Mouse (Mus musculus) thymus, postnatal 4 days (tissue): ENCODE measurements around the gene Tinf2.

Experiments used
- DNase-seq: peaks from one replicate; pipeline ENCODE4 v3.0.0; 2021

The Tinf2 gene

GRCm38 (mm10) chr14:55681160-55682117, at the start of gene Tinf2:
TSS of gene Tinf2 (minus strand) at chr14:55681820.
- DNase-seq: peak; percentile 95

GRCm38 (mm10) chr14:55730531-55731032, 49.0 kb upstream of the Tinf2 start:
- no peak for DNase-seq

- DNase-seq: no peak
Observed at GRCm38 (mm10) chr14:55730116-55730515, 48.5 kb upstream of the Tinf2 start.

- no peak for DNase-seq
Observed at GRCm38 (mm10) chr14:55727889-55728685, 46.5 kb upstream of the Tinf2 start.

- DNase-seq: no peak
Observed at GRCm38 (mm10) chr14:55726261-55726660, 44.6 kb upstream of the Tinf2 start.

GRCm38 (mm10) chr14:55724411-55724871, 42.8 kb upstream of the Tinf2 start:
- DNase-seq: peak; percentile 72

- DNase-seq: no peak
Observed at GRCm38 (mm10) chr14:55723433-55723832, 41.8 kb upstream of the Tinf2 start.

- no peak for DNase-seq
Observed at GRCm38 (mm10) chr14:55722438-55722945, 40.9 kb upstream of the Tinf2 start.

- DNase-seq: peak; percentile 99
Observed at GRCm38 (mm10) chr14:55721700-55722437, 40.2 kb upstream of the Tinf2 start, which contains the start of gene Rabggta. TSS of gene Rabggta (minus strand) at chr14:55722263.

GRCm38 (mm10) chr14:55721076-55721475, 39.5 kb upstream of the Tinf2 start:
- DNase-seq: no peak

- DNase-seq: no peak
Observed at GRCm38 (mm10) chr14:55720666-55721065, 39.0 kb upstream of the Tinf2 start.

GRCm38 (mm10) chr14:55719737-55720136, 38.1 kb upstream of the Tinf2 start:
- no peak for DNase-seq

GRCm38 (mm10) chr14:55716884-55717283, 35.3 kb upstream of the Tinf2 start:
- DNase-seq: no peak

GRCm38 (mm10) chr14:55716271-55716670, 34.7 kb upstream of the Tinf2 start:
- no peak for DNase-seq

- no peak for DNase-seq
Observed at GRCm38 (mm10) chr14:55714893-55715292, 33.3 kb upstream of the Tinf2 start.

GRCm38 (mm10) chr14:55713729-55714122, 32.1 kb upstream of the Tinf2 start, which contains the start of gene Tgm1:
TSS of gene Tgm1 (minus strand) at chr14:55713926.
- DNase-seq: no peak

- DNase-seq: no peak
Observed at GRCm38 (mm10) chr14:55713007-55713728, 31.5 kb upstream of the Tinf2 start.

- DNase-seq: no peak
Observed at GRCm38 (mm10) chr14:55711786-55712185, 30.2 kb upstream of the Tinf2 start.

- no peak for DNase-seq
Observed at GRCm38 (mm10) chr14:55709509-55709908, 27.9 kb upstream of the Tinf2 start.

- DNase-seq: no peak
Observed at GRCm38 (mm10) chr14:55707397-55707796, 25.8 kb upstream of the Tinf2 start.

GRCm38 (mm10) chr14:55706051-55706600, 24.5 kb upstream of the Tinf2 start:
- DNase-seq: no peak
